ENCODE assay signal across 10 mouse cellular contexts in the genomic region with DNA sequence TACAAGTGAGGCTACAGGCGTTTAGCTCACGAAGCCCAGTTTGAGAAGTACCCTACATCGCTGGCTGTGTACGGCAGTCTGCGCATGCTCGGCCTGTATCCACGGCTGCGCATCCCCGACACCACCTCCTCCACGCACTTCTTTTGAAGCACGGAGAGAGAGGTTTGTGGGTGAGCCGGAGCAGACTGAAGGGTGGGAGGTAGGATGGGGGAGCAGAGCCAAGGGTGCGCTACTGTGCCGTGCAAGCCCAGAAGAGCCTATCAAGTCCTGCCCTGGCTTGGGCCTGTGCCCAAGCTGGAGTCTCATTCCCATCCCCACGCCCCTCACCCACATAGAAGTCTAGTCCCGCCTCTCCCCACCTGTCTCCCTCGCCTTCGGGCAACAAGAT. TPM values are rescaled to one million over a fixed set of nuclear protein-coding genes. Genes with fewer than 3 reads are reported as not detected.
DNase-seq lines count a peak whose midpoint lies in the region; ATAC-seq lines count a peak whose summit lies in the region.
"Had no signal": no experiment of that assay in that cellular context is flagged by ENCODE, and none has a peak within 500 bp of the region (broad histone marks: within the 10 kb centered on the region; RNA-seq: fewer than 3 reads in every experiment).

No protein-coding gene starts in this region.

- peaks cover 9% of the 10 kb centered on the region; the same call in 1 of the 2 replicates for H3K27me3 ChIP-seq in heart, embryonic 14.5 days (ENCODE audit: control insufficient read depth, insufficient read depth, low read length)
- H3K27me3 ChIP-seq in heart, embryonic 12.5 days (replicated peaks) = peaks cover 18% of the 10 kb centered on the region
- H3K27me3 ChIP-seq: embryonic facial prominence, embryonic 12.5 days; limb, embryonic 15.5 days had no signal

- H3K4me2 ChIP-seq in heart, embryonic 14.5 days (ENCODE audit: low read length) = peak overlapping the region; percentile 13; the same call in 1 of the 2 replicates
- H3K4me2 ChIP-seq in heart, embryonic 12.5 days = no peak overlapping the region
- H3K4me2 ChIP-seq: embryonic facial prominence, embryonic 12.5 days; limb, embryonic 15.5 days had no signal

- peaks cover 5% of the 10 kb centered on the region; the same call in 1 of the 2 replicates for H3K9me3 ChIP-seq in heart, embryonic 14.5 days (ENCODE audit: control insufficient read depth, low read length)
- H3K9me3 ChIP-seq in heart, embryonic 12.5 days (replicated peaks) = peaks cover 13% of the 10 kb centered on the region
- H3K9me3 ChIP-seq: embryonic facial prominence, embryonic 12.5 days; limb, embryonic 15.5 days had no signal

- ATAC-seq in heart, embryonic 14.5 days (ENCODE audit: insufficient number of reproducible peaks, insufficient read depth, low FRiP score, low read depth) = no peak
- ATAC-seq in heart, embryonic 12.5 days (ENCODE audit: insufficient number of reproducible peaks, low FRiP score) = no peak
- no peak for ATAC-seq in activated CD4-positive, CD25-positive, alpha-beta regulatory T cell, adult 4 months

- no peak overlapping the region for H3K27ac ChIP-seq in heart, embryonic 14.5 days (replicated peaks in 1 of 2; ENCODE audit: control insufficient read depth in 1 of 2, insufficient read depth in 1 of 2, low read depth in 2 of 2, low read length in 2 of 2)
- no peak overlapping the region for H3K27ac ChIP-seq in heart, embryonic 12.5 days (ENCODE audit: poor library complexity, severe bottlenecking)
- H3K27ac ChIP-seq: embryonic facial prominence, embryonic 12.5 days; limb, embryonic 15.5 days had no signal

- peak; percentile 92 for DNase-seq in brain, adult 2 months (ENCODE audit: low read depth, low spot score)
- peak; percentile 39 to 51 for DNase-seq in layer of hippocampus, postnatal 25 days (ENCODE audit: extremely low spot score in 1 of 2, low spot score in 1 of 2)
- DNase-seq in right cerebral cortex, adult 2 months (ENCODE audit: low spot score in 2 of 2) = peak; percentile 67 to 75
- no peak for DNase-seq in adrenal gland, postnatal 4 days (ENCODE audit: low spot score in 2 of 2)
- DNase-seq in lung, postnatal 4 days = no peak

- H3K4me3 ChIP-seq in heart, embryonic 14.5 days (ENCODE audit: control insufficient read depth in 1 of 2, insufficient read depth in 1 of 2, low read depth in 1 of 2, low read length in 2 of 2) = no peak overlapping the region
- H3K4me3 ChIP-seq in heart, embryonic 12.5 days = no peak overlapping the region
- H3K4me3 ChIP-seq: embryonic facial prominence, embryonic 12.5 days; limb, embryonic 15.5 days had no signal

- H3K9ac ChIP-seq in heart, embryonic 14.5 days (ENCODE audit: low read length) = no peak overlapping the region
- no peak overlapping the region for H3K9ac ChIP-seq in heart, embryonic 12.5 days
- H3K9ac ChIP-seq: embryonic facial prominence, embryonic 12.5 days; limb, embryonic 15.5 days had no signal

- H3K36me3 ChIP-seq in heart, embryonic 14.5 days (ENCODE audit: control insufficient read depth, insufficient read depth, low read length) = no peaks in the 10 kb centered on the region
- no peaks in the 10 kb centered on the region for H3K36me3 ChIP-seq in heart, embryonic 12.5 days
- H3K36me3 ChIP-seq: embryonic facial prominence, embryonic 12.5 days; limb, embryonic 15.5 days had no signal

- 63% methylated on average over 18 of the region's 18 CpGs for WGBS in heart, embryonic 14.5 days
- WGBS in heart, embryonic 12.5 days = 58% methylated on average over 18 of the region's 18 CpGs

- peaks cover 28% of the 10 kb centered on the region in 2 experiments for H3K4me1 ChIP-seq in heart, embryonic 14.5 days (ENCODE audit: control insufficient read depth in 2 of 2, insufficient read depth in 2 of 2, low read length in 2 of 2)
- peaks cover 30% of the 10 kb centered on the region for H3K4me1 ChIP-seq in heart, embryonic 12.5 days (replicated peaks)
- H3K4me1 ChIP-seq: limb, embryonic 15.5 days had no signal

RNA-seq across cellular contexts. Expression of gene Hdac7, which starts 19.2 kb away (rescaled TPM):
- 25.7 and 26.7 TPM in 2 replicates for polyA plus RNA-seq in heart, embryonic 14.5 days (2014; fragmentation: Nextera tagmentation; extraction: Ambion mirVana)
- polyA plus RNA-seq in heart, embryonic 12.5 days (2016; fragmentation: Nextera tagmentation; extraction: Ambion mirVana) = 27.4 and 27.8 TPM in 2 replicates
- 10 to 100 TPM; 15.6 to 30.1 TPM for total RNA-seq in layer of hippocampus, postnatal 25 days (2021)
- total RNA-seq in adrenal gland, postnatal 4 days (2021) = 100 to 1,000 TPM; 116 to 120 TPM
- 10 to 100 TPM; 58.8 to 69.5 TPM for polyA plus RNA-seq in activated CD4-positive, CD25-positive, alpha-beta regulatory T cell, adult 4 months (2017; shearing (Covaris generic))

RNA-seq across cellular contexts. Expression of gene Vdr, which starts 46.9 kb away (rescaled TPM):
- 0.81 and 0.97 TPM in 2 replicates for polyA plus RNA-seq in heart, embryonic 14.5 days (2014; fragmentation: Nextera tagmentation; extraction: Ambion mirVana)
- 1.4 and 1.6 TPM in 2 replicates for polyA plus RNA-seq in heart, embryonic 12.5 days (2016; fragmentation: Nextera tagmentation; extraction: Ambion mirVana)
- under 1 TPM in 1 of 2 experiments, not detected in 1; 0.07 TPM for total RNA-seq in layer of hippocampus, postnatal 25 days (2021)
- 10 to 100 TPM in 1 of 2 experiments, 1 to 10 TPM in 1; 3.8 to 13.3 TPM for total RNA-seq in adrenal gland, postnatal 4 days (2021)
- polyA plus RNA-seq in activated CD4-positive, CD25-positive, alpha-beta regulatory T cell, adult 4 months (2017; shearing (Covaris generic)) = 1 to 10 TPM in 1 of 2 experiments, under 1 TPM in 1; 0.71 to 1.8 TPM

Comparison
In these comparisons a context has a peak if more than half of its experiments do, and no peak if none do; other contexts are left out.
1. DNase-seq: peak in brain, adult 2 months (single experiment), layer of hippocampus, postnatal 25 days (2 of 2) and right cerebral cortex, adult 2 months (2 of 2); none in adrenal gland, postnatal 4 days (0 of 2) and lung, postnatal 4 days (0 of 2).